Mouse (Mus musculus) embryonic facial prominence, embryonic 15.5 days (tissue): ENCODE results near the gene Sesn1. TPM values are rescaled to one million over a fixed set of nuclear protein-coding genes. Genes with fewer than 3 reads are reported as not detected.

Experiments used
- ATAC-seq: fragments of 200-750 bp; cut with Nextera tagmentation; 2 replicates; pipeline ENCODE4 v1.8.0; 2017; ENCODE audit warnings: low read depth, moderate TSS enrichment; ENCODE audit not compliant: insufficient number of reproducible peaks, low FRiP score, low TSS enrichment
- H3K27ac ChIP-seq: fragments of 300-500 bp; sonication (generic); replicated peaks from 2 replicates; pipeline ENCODE4 v1.5.1; 2015; ENCODE audit warnings: mild to moderate bottlenecking, inconsistent platforms
- H3K27me3 ChIP-seq: fragments of 300-500 bp; sonication (generic); 2 replicates; pipeline ENCODE4 v1.6.1; 2015; ENCODE audit warnings: inconsistent platforms
- H3K36me3 ChIP-seq: fragments of 300-500 bp; sonication (generic); 2 replicates; pipeline ENCODE4 v1.6.1; 2015; ENCODE audit warnings: mild to moderate bottlenecking, inconsistent platforms
- H3K4me1 ChIP-seq: fragments of 300-500 bp; sonication (generic); 2 replicates; pipeline ENCODE4 v1.6.1; 2015; ENCODE audit warnings: inconsistent platforms
- H3K4me2 ChIP-seq: fragments of 300-500 bp; sonication (generic); replicated peaks from 2 replicates; pipeline ENCODE4 v1.6.1; 2015; ENCODE audit warnings: mild to moderate bottlenecking, inconsistent platforms
- H3K4me3 ChIP-seq: fragments of 300-500 bp; sonication (generic); replicated peaks from 2 replicates; pipeline ENCODE4 v1.5.1; 2015; ENCODE audit warnings: mild to moderate bottlenecking, inconsistent platforms
- H3K9ac ChIP-seq: fragments of 300-500 bp; sonication (generic); 2 replicates; pipeline ENCODE4 v1.6.1; 2015; ENCODE audit warnings: inconsistent platforms
- H3K9me3 ChIP-seq: fragments of 300-500 bp; sonication (generic); replicated peaks from 2 replicates; pipeline ENCODE4 v1.6.1; 2016; ENCODE audit warnings: inconsistent platforms
- WGBS: fragments of 180-500 bp; shearing (Covaris S2); methylation state at CpG from one replicate; pipeline ENCODE4 v1.1.7; 2015; 5-methylcytosine and 5-hydroxymethylcytosine counted together
- polyA plus RNA-seq: library from polyadenylated mRNA; unstranded; fragments of >200 nt; fragmentation: Nextera tagmentation; extraction: Ambion mirVana; gene quantifications from 2 replicates; pipeline ENCODE4 v1.2.1, GENCODE M21; 2015

Sesn1 gene
- polyA plus RNA-seq, 1 experiment from 2014 or later: 47.7 TPM

DNA sequence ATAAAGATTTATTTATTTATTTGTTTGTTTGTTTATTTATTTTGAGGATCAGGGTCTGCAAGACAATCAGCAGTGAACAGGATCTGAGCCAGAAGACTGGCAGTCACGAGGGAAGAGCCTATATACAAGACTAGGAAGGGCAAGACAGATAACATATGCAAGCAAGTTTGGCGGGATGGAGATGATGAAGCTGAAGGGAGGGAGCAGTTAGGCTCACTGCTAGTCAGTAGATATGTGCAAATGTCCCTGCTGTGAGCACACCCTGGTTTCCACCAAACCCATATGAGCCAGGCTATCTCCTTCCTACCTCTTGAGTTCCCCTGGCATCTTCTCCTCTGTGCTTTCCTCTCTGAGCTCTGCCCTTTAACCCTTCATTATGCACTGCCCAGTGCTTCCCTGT, 61.8 kb downstream of the Sesn1 start:
- H3K27me3 ChIP-seq: no peaks in the 10 kb centered on the region
- H3K9me3 ChIP-seq: no peaks in the 10 kb centered on the region
- no peak overlapping the region for H3K9ac ChIP-seq
- WGBS: 59% methylated on average over 2 of the region's 2 CpGs
- ATAC-seq: no peak
- no peak overlapping the region for H3K4me3 ChIP-seq
- H3K4me2 ChIP-seq: no peak overlapping the region
- H3K4me1 ChIP-seq: peaks cover 8% of the 10 kb centered on the region
- H3K36me3 ChIP-seq: no peaks in the 10 kb centered on the region
- H3K27ac ChIP-seq: no peak overlapping the region

DNA sequence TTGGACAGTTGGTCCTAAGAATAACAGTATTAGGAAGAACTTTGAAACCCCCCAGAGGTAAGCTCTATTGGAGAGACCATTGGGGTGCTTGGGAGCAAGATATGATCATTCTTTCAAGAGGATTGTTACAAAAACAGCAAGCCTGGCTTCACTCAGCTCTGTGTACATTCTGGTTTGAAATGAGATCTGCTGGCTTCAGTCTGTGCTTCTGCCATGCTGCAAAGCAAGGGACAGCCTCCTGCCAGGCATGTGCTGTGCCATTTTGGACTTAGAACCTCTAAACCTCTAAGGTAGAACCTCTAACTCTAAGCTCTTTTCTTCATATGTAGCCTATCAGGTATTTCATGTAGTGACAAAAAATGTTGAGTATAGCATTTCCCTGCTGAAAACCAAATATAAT, 65.9 kb downstream of the Sesn1 start:
- Histone ChIP-seq H3K27ac (no peak overlapping the region), H3K4me2 (no peak overlapping the region), H3K9ac (no peak overlapping the region), H3K27me3 (no peaks in the 10 kb centered on the region), H3K4me3 (no peak overlapping the region), H3K4me1 (peaks cover 8% of the 10 kb centered on the region; the same call in 1 of the 2 replicates), H3K36me3 (no peaks in the 10 kb centered on the region), H3K9me3 (no peaks in the 10 kb centered on the region)
- ATAC-seq: no peak

DNA sequence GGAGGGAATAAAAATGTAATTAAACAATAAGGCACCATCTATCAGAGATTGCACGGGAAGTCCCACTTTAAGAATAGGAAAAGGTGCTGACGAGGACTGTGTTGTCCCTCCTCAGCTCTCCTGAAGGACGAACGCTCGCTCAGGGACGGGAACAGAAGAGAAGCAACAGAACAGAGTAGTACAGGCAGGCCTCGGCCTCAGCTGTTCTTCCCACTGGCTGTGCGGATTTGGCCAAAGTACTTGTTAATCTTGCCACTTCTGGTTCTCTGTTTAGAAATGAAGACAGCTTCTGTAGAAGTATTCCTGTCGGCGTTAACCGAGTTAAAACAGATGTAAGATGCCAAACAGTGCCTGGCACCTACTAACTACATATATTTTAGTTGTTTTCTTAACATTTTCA, 68.6 kb downstream of the Sesn1 start:
- no peak for ATAC-seq
- no peak overlapping the region for H3K9ac ChIP-seq
- no peak overlapping the region for H3K4me2 ChIP-seq
- H3K4me1 ChIP-seq: peaks cover 17% of the 10 kb centered on the region
- no peaks in the 10 kb centered on the region for H3K9me3 ChIP-seq
- H3K27ac ChIP-seq: no peak overlapping the region
- no peaks in the 10 kb centered on the region for H3K27me3 ChIP-seq
- no peak overlapping the region for H3K4me3 ChIP-seq
- no peaks in the 10 kb centered on the region for H3K36me3 ChIP-seq
- WGBS: 83% methylated on average over 11 of the region's 11 CpGs

DNA sequence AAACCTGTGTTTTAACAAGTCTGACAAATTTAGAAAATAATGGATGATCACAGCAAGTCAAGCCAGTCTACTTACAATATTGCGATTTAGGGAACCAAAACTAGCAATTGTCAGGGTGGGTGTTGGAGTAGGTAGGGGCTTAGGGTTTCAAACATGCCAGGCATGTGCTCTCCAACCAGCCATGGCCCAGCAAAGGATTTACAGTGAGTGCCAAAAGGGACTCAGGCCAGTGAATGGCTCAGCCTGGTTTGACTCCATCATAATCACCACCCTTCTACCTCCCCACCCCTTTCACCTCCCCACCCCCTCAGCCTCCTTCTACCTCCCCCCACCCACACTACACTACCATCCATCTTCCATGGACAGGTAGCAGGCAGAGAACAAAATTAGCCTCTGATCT, 69.9 kb downstream of the Sesn1 start:
- Histone ChIP-seq H3K27ac (no peak overlapping the region), H3K9me3 (no peaks in the 10 kb centered on the region), H3K4me1 (peaks cover 20% of the 10 kb centered on the region), H3K9ac (no peak overlapping the region), H3K36me3 (no peaks in the 10 kb centered on the region), H3K4me2 (no peak overlapping the region), H3K27me3 (no peaks in the 10 kb centered on the region), H3K4me3 (no peak overlapping the region)
- 74% methylated on average over 1 of the region's 1 CpGs for WGBS
- no peak for ATAC-seq

DNA sequence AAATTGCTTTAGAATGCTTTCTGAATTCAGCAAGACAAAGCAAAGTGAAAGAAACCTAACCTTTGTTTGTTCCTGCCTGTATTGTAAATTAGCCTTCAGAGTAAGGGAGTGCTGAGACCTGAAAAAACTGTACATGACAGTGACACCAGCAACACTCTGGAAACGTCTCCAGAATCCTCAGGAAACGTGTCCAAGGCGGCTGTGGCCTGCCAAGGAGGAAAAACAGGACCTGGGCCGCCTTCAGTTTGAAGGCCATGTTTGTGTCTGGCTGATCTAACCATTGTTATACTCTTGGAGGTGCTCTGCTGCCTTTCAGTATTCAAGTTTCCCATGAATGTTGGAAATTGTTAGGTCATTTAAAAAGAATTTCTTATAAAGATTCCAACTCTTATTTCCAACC, 70.5 kb downstream of the Sesn1 start:
- Histone ChIP-seq H3K9me3 (no peaks in the 10 kb centered on the region), H3K36me3 (no peaks in the 10 kb centered on the region), H3K27ac (no peak overlapping the region), H3K9ac (no peak overlapping the region), H3K4me3 (no peak overlapping the region), H3K4me2 (no peak overlapping the region), H3K4me1 (peaks cover 20% of the 10 kb centered on the region), H3K27me3 (no peaks in the 10 kb centered on the region)
- ATAC-seq: no peak
- 40% methylated on average over 4 of the region's 4 CpGs for WGBS

DNA sequence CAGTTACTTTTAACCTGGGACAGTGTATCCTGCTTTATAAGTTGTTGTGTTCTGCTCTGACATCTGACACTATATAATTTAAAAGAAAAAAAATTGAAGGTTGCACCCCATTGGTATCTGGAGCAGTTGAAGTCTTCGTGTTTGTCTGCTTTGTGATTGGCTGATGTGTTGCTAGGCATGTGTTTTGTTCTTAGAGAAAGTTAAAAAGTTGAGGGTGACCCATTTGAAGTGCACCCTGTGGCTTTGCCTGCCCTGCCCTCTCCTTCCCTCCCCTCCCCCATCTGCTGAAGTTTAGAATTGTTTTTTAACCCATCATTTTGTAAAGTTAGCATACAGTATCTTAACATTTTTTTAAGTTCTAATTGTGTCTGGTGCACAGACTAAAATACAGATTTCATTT, 71.0 kb downstream of the Sesn1 start:
- H3K4me1 ChIP-seq: peaks cover 20% of the 10 kb centered on the region
- 12% methylated on average over 1 of the region's 1 CpGs for WGBS
- H3K4me3 ChIP-seq: no peak overlapping the region
- H3K9ac ChIP-seq: no peak overlapping the region
- H3K4me2 ChIP-seq: no peak overlapping the region
- no peak overlapping the region for H3K27ac ChIP-seq
- no peak for ATAC-seq
- no peaks in the 10 kb centered on the region for H3K9me3 ChIP-seq
- no peaks in the 10 kb centered on the region for H3K27me3 ChIP-seq
- no peaks in the 10 kb centered on the region for H3K36me3 ChIP-seq

DNA sequence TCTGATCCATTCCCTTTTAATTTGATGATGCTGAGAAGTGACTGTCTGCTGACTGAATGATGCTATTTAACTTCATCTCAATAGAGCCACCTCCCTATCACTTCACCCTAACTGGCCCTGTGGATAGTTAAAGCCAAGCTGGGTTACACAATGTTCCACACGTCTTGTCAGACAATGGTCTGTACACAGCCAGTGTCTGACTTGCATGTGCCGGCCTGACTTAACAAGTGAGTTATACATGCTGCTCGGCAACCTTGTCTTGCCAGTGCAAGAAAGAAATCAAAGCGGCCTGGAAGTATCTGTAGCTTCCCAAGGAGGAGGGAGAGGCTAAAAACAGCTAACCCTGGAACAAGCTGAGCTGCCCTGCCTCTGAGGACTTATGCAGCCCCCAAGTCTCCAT, 71.7 kb downstream of the Sesn1 start:
- no peaks in the 10 kb centered on the region for H3K36me3 ChIP-seq
- no peaks in the 10 kb centered on the region for H3K9me3 ChIP-seq
- WGBS: 40% methylated on average over 4 of the region's 4 CpGs
- no peak overlapping the region for H3K4me2 ChIP-seq
- H3K4me3 ChIP-seq: no peak overlapping the region
- H3K4me1 ChIP-seq: peaks cover 20% of the 10 kb centered on the region
- no peak for ATAC-seq
- H3K27ac ChIP-seq: peak overlapping the region; percentile 22; the same call in 1 of the 2 replicates
- H3K27me3 ChIP-seq: no peaks in the 10 kb centered on the region
- no peak overlapping the region for H3K9ac ChIP-seq

DNA sequence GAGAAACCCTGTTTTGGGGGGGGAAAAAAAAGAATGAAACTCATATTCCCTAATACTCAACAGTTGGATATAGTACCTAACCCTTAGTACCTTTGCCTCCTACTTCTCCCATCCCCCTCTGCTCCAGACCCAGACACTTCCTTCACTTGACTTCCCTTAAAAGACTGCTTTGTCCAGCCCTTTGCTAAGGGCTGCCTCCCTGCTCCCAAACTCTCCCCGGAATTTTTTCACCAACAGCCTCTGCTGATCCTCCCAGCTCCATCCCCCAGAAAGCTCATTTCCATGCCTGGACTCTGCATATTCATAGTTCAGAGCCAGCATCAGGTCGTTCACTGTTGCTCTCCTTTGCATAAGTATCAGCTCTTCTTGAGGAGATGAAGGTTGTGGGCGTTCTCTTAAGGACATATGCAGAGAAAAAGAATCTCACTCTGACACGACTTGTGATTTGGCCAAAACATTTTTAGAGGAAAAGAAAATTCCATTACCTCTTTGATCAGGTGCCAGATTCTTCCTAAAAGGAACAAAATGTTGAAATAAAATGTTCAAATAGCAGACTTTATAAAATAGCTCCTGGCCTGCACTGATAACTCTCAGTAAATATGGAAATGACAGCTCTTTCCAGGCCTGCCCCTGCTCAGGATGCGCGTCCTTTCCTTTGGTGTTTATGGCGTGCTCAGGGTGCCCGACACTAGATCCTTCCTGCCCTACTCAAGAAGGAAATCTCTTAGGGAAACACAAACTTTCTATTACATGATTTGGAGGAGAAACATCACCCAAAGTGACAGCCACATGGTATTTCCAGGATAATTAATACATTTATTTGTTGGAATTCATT, 74.2 kb downstream of the Sesn1 start:
- 40% methylated on average over 8 of the region's 8 CpGs for WGBS
- Histone ChIP-seq H3K27ac (no peak overlapping the region), H3K9me3 (no peaks in the 10 kb centered on the region), H3K27me3 (no peaks in the 10 kb centered on the region), H3K36me3 (no peaks in the 10 kb centered on the region), H3K4me1 (peaks cover 32% of the 10 kb centered on the region), H3K9ac (no peak overlapping the region), H3K4me3 (no peak overlapping the region), H3K4me2 (no peak overlapping the region)
- no peak for ATAC-seq

DNA sequence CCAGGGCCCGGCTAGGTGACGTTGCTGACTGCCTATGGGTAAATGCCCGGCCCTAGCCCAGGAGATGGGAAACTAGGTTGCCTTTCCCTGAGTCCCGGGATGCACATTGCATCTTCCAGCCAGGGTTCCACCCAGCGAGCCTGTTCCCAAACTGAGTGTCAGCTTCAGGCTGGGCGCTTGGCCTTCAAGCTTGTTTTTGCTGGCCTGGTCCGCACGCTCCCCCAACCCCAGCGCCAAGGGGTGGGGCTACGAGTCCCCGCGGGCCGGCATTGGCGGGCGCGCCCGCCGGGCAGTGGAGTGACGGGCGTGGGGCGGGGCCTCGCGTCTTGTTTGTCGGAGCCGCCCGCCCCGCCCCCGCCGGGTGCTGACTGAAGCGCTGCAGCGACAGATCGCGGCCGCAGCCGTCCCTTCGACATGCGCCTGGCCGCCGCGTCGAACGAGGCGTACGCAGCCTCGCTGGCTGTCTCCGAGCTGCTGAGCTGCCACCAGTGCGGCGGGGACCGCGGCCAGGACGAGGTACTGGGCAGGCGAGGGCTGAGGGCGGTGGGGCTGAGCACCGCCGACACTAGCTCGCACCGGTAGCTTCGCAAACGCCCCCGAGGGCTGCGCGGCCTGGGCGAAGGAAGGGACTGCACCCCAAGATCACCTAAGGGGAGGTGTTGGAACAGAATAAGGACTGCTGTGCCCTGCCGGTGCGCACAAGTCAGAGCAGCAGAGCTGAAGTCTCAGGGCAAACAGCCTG, 77.5 kb downstream of the Sesn1 start:
- H3K4me1 ChIP-seq: peaks cover 23% of the 10 kb centered on the region
- peak overlapping the region; percentile 81 for H3K4me3 ChIP-seq
- no peaks in the 10 kb centered on the region for H3K36me3 ChIP-seq
- under 1% methylated on average over 65 of the region's 65 CpGs for WGBS
- no peaks in the 10 kb centered on the region for H3K27me3 ChIP-seq
- peak overlapping the region; percentile 83 for H3K4me2 ChIP-seq
- peak overlapping the region; percentile 80 for H3K9ac ChIP-seq
- peak; percentile 98 for ATAC-seq
- H3K9me3 ChIP-seq: no peaks in the 10 kb centered on the region
- H3K27ac ChIP-seq: peak overlapping the region; percentile 98

DNA sequence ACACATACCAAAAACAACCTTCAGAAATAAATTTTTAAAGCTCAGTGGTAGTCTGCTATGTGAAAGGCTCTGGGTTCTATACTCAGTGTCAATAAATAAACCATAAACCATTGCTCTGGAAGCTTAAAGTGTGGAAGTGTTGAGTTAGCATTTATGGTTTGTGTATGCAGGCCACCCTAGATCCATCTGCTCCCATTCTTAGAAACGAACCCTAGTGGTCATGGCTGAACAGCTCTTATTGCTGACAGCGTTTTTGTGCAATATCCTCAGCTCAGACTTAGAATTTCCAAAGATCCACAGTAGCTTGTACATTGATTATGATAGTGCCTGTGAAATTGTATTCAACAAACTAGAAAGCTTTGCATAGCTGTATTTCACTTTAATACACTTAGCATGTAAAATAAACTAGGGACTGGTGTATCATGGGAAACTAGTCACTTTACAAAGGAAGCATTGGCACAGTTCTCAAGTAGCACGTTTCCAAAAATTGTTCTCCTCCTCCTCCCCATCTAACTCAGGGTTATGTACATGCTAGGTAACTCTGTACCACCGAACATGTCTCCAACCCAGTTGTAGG, 78.7 kb downstream of the Sesn1 start:
- no peak for ATAC-seq
- Histone ChIP-seq H3K27me3 (no peaks in the 10 kb centered on the region), H3K4me2 (peak overlapping the region; percentile 83), H3K9ac (no peak overlapping the region), H3K27ac (no peak overlapping the region), H3K9me3 (no peaks in the 10 kb centered on the region), H3K4me3 (peak overlapping the region; percentile 81), H3K36me3 (no peaks in the 10 kb centered on the region), H3K4me1 (peaks cover 30% of the 10 kb centered on the region)
- 39% methylated on average over 4 of the region's 4 CpGs for WGBS

DNA sequence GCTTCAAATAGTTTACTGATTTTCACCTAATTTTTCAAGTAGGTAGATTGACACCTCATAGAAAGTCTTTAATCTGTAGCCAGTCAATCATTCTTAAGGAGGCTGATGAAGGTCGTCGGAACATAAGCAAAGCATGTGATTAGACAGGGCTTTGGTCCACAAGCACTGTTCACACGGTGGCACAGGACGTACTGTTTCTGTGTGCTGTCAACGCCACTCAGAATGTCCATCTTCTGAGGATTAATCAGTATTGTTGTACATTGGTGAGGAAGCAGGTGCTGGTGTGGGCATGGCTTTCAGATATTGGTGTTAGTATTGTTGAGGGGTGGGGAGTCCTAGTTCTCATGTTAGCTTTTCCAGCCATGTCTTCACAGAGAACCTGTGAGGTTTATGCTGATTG, 79.8 kb downstream of the Sesn1 start:
- ATAC-seq: no peak
- Histone ChIP-seq H3K9ac (no peak overlapping the region), H3K27me3 (no peaks in the 10 kb centered on the region), H3K4me3 (no peak overlapping the region), H3K27ac (no peak overlapping the region), H3K4me2 (no peak overlapping the region), H3K4me1 (peaks cover 37% of the 10 kb centered on the region), H3K9me3 (no peaks in the 10 kb centered on the region), H3K36me3 (no peaks in the 10 kb centered on the region)
- WGBS: 73% methylated on average over 5 of the region's 5 CpGs
